In genomic region chr9:67435333-67436154, GRCm38 (mm10) we compare ENCODE assay signal across 9 mouse cellular contexts.
A peak's percentile ranks its signal among the peaks of the same experiment; 100 is the strongest.
DNase-seq lines count a peak whose midpoint lies in the region; ATAC-seq lines count a peak whose summit lies in the region.
"Had no signal": no experiment of that assay in that cellular context is flagged by ENCODE, and none has a peak within 500 bp of the region (broad histone marks: within the 10 kb centered on the region; RNA-seq: fewer than 3 reads in every experiment).

No protein-coding gene starts in this region.

- peak overlapping the region; percentile 9; the same call in 1 of the 2 replicates for H3K9ac ChIP-seq in neural tube, embryonic 15.5 days (replicated peaks)

- DNase-seq in heart, adult 18-20 months, result peak; percentile 14 to 48
- DNase-seq in heart, adult 8-10 months (ENCODE audit: low spot score), result no peak
- peak; percentile 37 for DNase-seq in brain, adult 2 months (ENCODE audit: low read depth, low spot score)
- DNase-seq in gastrocnemius, postnatal 25 days, result peak; percentile 36
- peak; percentile 62 to 65 for DNase-seq in kidney, adult 8-10 months
- no peak for DNase-seq in spleen, postnatal 10 days (ENCODE audit: low spot score in 2 of 2)
- no peak for DNase-seq in frontal cortex, postnatal 36 days (ENCODE audit: low spot score in 2 of 2)

- H3K36me3 ChIP-seq in neural tube, embryonic 15.5 days, result no peaks in the 10 kb centered on the region

- no peak overlapping the region for H3K4me2 ChIP-seq in neural tube, embryonic 15.5 days

- peak; percentile 68 for ATAC-seq in neural tube, embryonic 15.5 days (ENCODE audit: low FRiP score)

- peak overlapping the region; percentile 75 for H3K27ac ChIP-seq in neural tube, embryonic 15.5 days (replicated peaks)

- no peak overlapping the region for H3K4me3 ChIP-seq in neural tube, embryonic 15.5 days (replicated peaks)

- WGBS in neural tube, embryonic 15.5 days, result 51% methylated on average over 10 of the region's 10 CpGs

- peaks cover 22% of the 10 kb centered on the region for H3K4me1 ChIP-seq in neural tube, embryonic 15.5 days

- H3K27me3 ChIP-seq in neural tube, embryonic 15.5 days (replicated peaks), result no peaks in the 10 kb centered on the region
- H3K27me3 ChIP-seq: CH12.LX had no signal

- H3K9me3 ChIP-seq in neural tube, embryonic 15.5 days (replicated peaks), result no peaks in the 10 kb centered on the region

Comparison
In these comparisons a context has a peak if more than half of its experiments do, and no peak if none do; other contexts are left out.
1. DNase-seq: peak in heart, adult 18-20 months (2 of 2), brain, adult 2 months (single experiment), gastrocnemius, postnatal 25 days (single experiment) and kidney, adult 8-10 months (2 of 2); none in heart, adult 8-10 months (single experiment), spleen, postnatal 10 days (0 of 2) and frontal cortex, postnatal 36 days (0 of 2).